Mouse (Mus musculus) ES-Bruce4 (cell line): ENCODE results near the gene Pdilt. TPM values are rescaled to one million over a fixed set of nuclear protein-coding genes. Genes with fewer than 3 reads are reported as not detected.

Experiments
- H3K27ac ChIP-seq: 2 replicates; pipeline ENCODE4 v1.5.1; 2012; ENCODE audit warnings: low read length, inconsistent platforms; ENCODE audit not compliant: insufficient read depth
- H3K27me3 ChIP-seq: 2 replicates; pipeline ENCODE4 v1.6.1; 2012; ENCODE audit warnings: mild to moderate bottlenecking, low read length, inconsistent platforms; ENCODE audit not compliant: control insufficient read depth, poor library complexity, insufficient read depth, severe bottlenecking
- H3K36me3 ChIP-seq: 2 replicates; pipeline ENCODE4 v1.6.1; 2012; ENCODE audit warnings: inconsistent platforms, mild to moderate bottlenecking, low read length, moderate library complexity; ENCODE audit not compliant: control insufficient read depth, poor library complexity, insufficient read depth, severe bottlenecking
- H3K4me1 ChIP-seq: one replicate; pipeline ENCODE4 v1.8.1; 2011; ENCODE audit warnings: low read length; ENCODE audit not compliant: control insufficient read depth, insufficient read depth
- H3K4me3 ChIP-seq: 2 replicates; pipeline ENCODE4 v1.5.1; 2011; ENCODE audit warnings: low read depth, mild to moderate bottlenecking, low read length
- H3K9ac ChIP-seq: 2 replicates; pipeline ENCODE4 v1.6.1; 2012; ENCODE audit warnings: low read depth, mild to moderate bottlenecking, inconsistent platforms; ENCODE audit not compliant: poor library complexity, severe bottlenecking
- H3K9me3 ChIP-seq: replicated peaks from 2 replicates; pipeline ENCODE4 v1.6.1; 2012; ENCODE audit warnings: mild to moderate bottlenecking, low read length, inconsistent platforms; ENCODE audit not compliant: control insufficient read depth, poor library complexity, insufficient read depth, severe bottlenecking
- CTCF ChIP-seq: IDR thresholded peaks from one replicate; pipeline ENCODE4 v1.8.1; 2011; ENCODE audit warnings: low read depth, low read length
- EP300 ChIP-seq: IDR thresholded peaks from 2 replicates; pipeline ENCODE4 v1.6.1; 2011; ENCODE audit warnings: low read depth, low read length; ENCODE audit not compliant: insufficient read depth
- POLR2A ChIP-seq: IDR thresholded peaks from one replicate; pipeline ENCODE4 v1.8.1; 2011; ENCODE audit warnings: low read length; ENCODE audit not compliant: insufficient read depth
- polyA plus RNA-seq: library from polyadenylated mRNA; stranded (reverse); fragments of >200 nt; gene quantifications from 2 replicates; pipeline ENCODE4 v1.2.4, GENCODE M21; 2011; ENCODE audit warnings: low read depth; ENCODE audit not compliant: missing spikeins, insufficient read depth, insufficient read length

Pdilt gene
- polyA plus RNA-seq, 1 experiment = not detected

DNA sequence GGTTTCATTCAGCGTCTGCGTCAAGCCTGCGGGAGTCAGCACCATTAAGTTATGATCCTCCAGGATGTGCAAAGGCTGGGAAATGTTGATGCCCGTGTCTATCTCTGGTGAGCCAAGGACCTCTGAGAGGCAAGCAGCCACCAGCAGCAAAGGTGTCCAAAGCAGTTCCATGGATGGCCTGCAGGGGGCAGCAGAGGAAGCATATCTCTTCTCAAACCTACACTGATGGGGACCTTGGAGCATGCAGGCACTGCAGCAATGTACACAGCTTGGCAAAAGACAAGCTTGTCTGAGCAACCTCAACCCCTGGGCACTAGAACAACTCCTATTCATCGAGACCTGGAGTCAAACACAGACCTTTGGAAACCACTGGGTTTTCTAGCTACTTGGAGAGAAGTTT is 3.6 kb downstream of the Pdilt start:
- H3K9ac ChIP-seq = no peak overlapping the region
- no peaks in the 10 kb centered on the region for H3K36me3 ChIP-seq
- no peak overlapping the region for H3K27ac ChIP-seq
- TF ChIP-seq CTCF (peak; percentile 94), POLR2A (no peak)
- 0 out of 2 replicates have a peak, but pooled peaks cover 2% of the 10 kb centered on the region for H3K27me3 ChIP-seq
- H3K4me3 ChIP-seq = no peak overlapping the region
- H3K9me3 ChIP-seq = no peaks in the 10 kb centered on the region
- no peaks in the 10 kb centered on the region for H3K4me1 ChIP-seq

DNA sequence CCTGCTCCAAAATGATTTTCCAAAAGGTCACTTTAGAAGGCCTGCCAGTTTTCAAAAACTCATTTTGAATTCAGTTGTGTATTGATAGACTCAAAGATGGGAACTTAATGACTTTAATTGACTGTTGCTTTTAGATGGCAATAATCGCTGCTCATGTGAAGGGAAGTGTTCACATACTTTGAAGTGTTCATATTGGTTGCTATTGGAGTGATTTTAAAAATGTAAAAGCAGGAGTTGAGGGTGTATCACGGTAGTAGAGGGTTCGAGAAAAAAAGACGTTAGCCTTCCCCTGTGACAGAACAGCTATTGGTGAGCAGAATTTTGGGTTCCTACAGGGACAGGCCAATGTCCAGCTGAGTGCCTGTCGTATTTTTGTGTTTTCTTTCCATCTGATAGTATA is 4.1 kb downstream of the Pdilt start, which contains the start of gene Acsm5:
Acsm5 (plus strand) TSS at position 301 of the 400 bp plus-strand sequence.
- Histone ChIP-seq H3K4me3 (no peak within 1 kb of the TSS), H3K9ac (no peak within 1 kb of the TSS), H3K27ac (no peak within 1 kb of the TSS), H3K4me1 (no peaks in the 10 kb centered on the region), H3K9me3 (no peaks in the 10 kb centered on the region), H3K27me3 (0 out of 2 replicates have a peak, but pooled peaks cover 2% of the 10 kb centered on the region), H3K36me3 (no peaks in the 10 kb centered on the region)
- TF ChIP-seq EP300 = no peak
- TF ChIP-seq POLR2A = no peak
- no peak for TF ChIP-seq CTCF

DNA sequence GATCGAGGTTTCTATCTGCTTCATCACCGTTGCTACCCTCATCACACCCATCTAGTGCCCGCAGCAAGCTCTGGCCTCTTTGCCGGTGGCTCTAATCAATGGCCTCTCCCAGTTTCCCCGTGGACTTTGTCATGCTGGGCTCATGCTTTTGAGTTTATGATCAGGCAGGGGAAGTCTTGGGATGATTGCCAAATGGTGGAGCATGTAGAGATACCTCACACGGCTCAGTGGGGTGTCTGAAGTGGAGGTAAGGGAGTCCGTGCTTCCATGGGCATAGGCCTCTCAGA is 7.1 kb downstream of the Pdilt start:
- Histone ChIP-seq H3K9ac (no peak overlapping the region), H3K9me3 (no peaks in the 10 kb centered on the region), H3K27ac (no peak overlapping the region), H3K4me1 (no peaks in the 10 kb centered on the region), H3K27me3 (0 out of 2 replicates have a peak, but pooled peaks cover 2% of the 10 kb centered on the region), H3K4me3 (no peak overlapping the region), H3K36me3 (no peaks in the 10 kb centered on the region)
- no peak for TF ChIP-seq EP300
- TF ChIP-seq CTCF = no peak
- TF ChIP-seq POLR2A = no peak

DNA sequence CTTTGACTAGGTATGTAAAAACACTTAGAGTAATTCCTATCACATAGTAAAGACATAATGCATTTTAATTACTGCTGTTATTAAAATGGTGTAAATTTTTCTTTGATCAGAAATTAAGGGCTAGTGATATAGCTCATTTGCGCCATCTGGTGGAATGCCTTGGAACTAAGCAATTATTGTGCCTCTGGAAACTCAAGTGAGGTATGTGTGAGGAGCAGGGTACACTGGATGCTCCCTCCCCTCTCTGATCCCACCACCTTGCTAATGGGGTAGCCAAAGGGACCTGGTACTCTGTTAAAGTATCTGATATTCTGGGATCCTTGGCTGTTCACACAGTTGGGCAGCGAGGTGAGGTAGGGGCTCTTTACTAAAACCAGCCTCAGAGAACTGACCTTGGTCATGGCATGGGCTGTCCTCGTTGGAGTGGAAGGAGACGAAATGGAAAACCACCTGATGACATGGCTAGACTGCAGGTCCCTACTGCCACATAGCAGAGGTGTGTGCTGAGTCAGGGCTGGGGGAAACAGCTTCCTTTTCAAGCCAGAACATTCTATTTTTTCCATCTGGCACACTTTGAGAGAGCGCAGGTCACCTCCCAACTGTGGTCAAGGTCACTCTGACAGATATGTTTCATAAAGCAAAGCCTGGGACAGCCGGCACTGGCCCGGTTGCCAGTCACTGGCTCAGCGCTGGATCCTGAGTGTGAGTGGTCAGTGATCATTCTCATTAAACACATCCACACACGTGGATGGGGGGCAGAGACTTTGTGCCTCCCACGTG is 7.6 kb downstream of the Pdilt start:
- no peaks in the 10 kb centered on the region for H3K4me1 ChIP-seq

DNA sequence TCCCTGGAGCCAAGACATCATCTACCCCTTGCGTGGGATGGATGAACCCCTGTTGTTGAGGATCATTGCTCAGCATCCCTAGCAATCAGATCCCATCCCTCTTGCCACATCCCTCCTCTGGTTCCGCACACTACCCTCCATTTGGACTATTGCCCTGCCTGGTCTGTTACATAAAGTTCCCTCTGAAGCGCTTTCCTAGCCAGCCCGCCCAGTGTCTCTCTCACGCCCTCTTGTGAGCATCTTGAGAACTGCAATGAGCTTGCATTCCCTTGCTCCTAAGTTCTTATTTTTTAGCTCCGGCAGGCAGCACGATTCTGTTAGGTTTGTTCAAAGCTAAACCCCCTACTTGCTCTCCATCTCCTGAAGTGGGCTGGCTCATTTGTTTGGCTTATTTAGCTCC is 10.2 kb downstream of the Pdilt start:
- Histone ChIP-seq H3K36me3 (no peaks in the 10 kb centered on the region), H3K4me1 (no peaks in the 10 kb centered on the region), H3K27me3 (no peaks in the 10 kb centered on the region), H3K4me3 (no peak overlapping the region), H3K9me3 (no peaks in the 10 kb centered on the region), H3K27ac (no peak overlapping the region), H3K9ac (no peak overlapping the region)
- TF ChIP-seq EP300 (no peak), POLR2A (no peak), CTCF (peak; percentile 84)

More for the DNA sequence above, 7.6 kb downstream of the Pdilt start:
- Histone ChIP-seq H3K36me3 (no peaks in the 10 kb centered on the region), H3K27me3 (0 out of 2 replicates have a peak, but pooled peaks cover 2% of the 10 kb centered on the region), H3K9me3 (no peaks in the 10 kb centered on the region), H3K4me3 (no peak overlapping the region), H3K9ac (no peak overlapping the region), H3K27ac (no peak overlapping the region)
- no peak for TF ChIP-seq POLR2A
- TF ChIP-seq CTCF = peak; percentile 12

DNA sequence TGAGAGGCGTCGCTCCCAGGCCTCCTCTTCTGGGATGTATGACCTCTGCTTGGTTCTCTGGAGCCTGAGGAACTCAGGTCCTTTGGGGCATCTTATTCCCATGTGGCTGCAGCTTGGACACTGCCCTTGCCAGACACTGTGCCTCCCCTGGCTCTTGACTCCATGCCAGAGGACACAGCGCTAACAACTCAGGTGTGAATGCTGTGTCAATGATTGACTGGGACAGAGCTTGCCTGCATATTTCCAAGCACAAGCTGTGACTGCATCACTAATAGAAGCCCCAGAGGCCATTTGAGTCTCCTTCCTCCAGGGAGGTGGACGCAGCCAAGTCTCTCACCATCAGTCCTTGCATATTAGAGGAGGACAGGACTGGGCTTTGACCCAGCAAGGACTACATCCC is 12.1 kb downstream of the Pdilt start:
- Histone ChIP-seq H3K9ac (no peak overlapping the region), H3K27ac (no peak overlapping the region), H3K4me3 (no peak overlapping the region), H3K9me3 (no peaks in the 10 kb centered on the region), H3K4me1 (no peaks in the 10 kb centered on the region), H3K27me3 (no peaks in the 10 kb centered on the region), H3K36me3 (no peaks in the 10 kb centered on the region)
- TF ChIP-seq EP300 = no peak
- TF ChIP-seq CTCF = no peak
- TF ChIP-seq POLR2A = no peak
